Mouse (Mus musculus): ENCODE measurements around the gene Otud3. TPM values are rescaled to one million over a fixed set of nuclear protein-coding genes. Genes with fewer than 3 reads are reported as not detected.
A peak's percentile ranks its signal among the peaks of the same experiment; 100 is the strongest.

The Otud3 gene
- polyA plus RNA-seq, 1 experiment from 2014 or later, result 2.3 TPM

DNA sequence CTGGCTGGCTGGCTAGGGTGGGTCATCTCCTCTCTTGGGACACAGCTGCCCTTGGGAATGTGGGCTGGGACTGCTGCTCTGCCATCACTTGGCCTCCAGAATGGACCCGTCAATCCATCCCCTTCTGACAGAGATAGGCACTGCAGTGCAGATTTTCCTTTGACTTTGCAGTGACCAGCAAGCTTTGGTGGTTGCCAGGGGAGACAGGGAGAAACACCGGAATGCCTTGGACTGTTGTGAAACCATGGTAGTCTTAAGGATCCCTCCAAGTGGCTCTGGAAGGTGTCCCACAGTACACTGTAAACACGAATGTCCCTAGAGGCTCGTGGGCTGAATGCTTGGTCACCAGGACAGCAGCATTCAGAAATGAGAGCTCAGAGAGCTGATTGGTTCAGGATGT, 25.7 kb upstream of the Otud3 start:
- 50% methylated on average over 4 of the region's 4 CpGs for WGBS

DNA sequence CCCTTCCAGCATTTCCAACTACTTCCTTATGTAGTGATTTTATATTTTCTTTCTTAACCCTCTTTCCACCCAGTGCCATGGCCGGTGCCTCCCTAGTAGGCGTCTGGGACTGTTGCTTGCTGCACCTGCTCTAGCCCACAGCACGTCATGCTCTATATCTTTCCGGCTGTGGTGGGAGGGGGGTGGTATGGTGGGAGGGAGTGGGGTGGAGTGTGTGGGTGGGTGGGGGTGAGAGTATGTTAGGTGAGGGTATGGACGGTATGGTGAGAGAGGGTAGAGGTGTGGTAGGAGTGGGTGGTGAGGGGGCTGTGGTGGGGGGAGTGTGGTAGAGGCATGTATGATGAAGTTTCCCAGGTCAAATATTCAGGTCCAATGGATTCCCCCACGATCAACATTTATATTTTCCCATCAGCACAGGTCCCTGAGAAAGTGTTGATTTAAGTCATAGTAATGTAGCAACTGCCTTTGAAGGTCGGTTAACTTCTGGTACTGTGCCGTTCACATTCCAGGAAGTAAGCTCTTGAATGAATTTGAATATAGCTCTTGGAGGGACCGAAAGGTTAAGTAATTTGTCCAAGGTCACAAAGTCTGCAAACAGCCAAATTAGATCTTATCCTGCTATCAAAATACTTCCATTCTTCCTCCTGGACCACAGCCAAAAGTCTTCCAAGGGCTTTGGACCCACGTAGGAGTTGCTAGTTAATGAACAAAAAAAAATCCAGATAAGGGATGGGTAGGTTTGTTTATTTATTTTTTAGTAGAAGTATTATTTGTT, 24.9 kb upstream of the Otud3 start:
- no peak for ATAC-seq
- Histone ChIP-seq H3K4me3 (ENCODE audit: low read depth, low read length) (no peak overlapping the region), H3K36me3 (ENCODE audit: control insufficient read depth, insufficient read depth, low read length) (no peaks in the 10 kb centered on the region), H3K9me3 (replicated peaks; ENCODE audit: control insufficient read depth, low read length, poor library complexity, severe bottlenecking) (no peaks in the 10 kb centered on the region), H3K27ac (ENCODE audit: low read length) (no peak overlapping the region), H3K4me2 (ENCODE audit: low read length) (no peak overlapping the region), H3K4me1 (ENCODE audit: control insufficient read depth, insufficient read depth, low read length) (no peaks in the 10 kb centered on the region), H3K9ac (ENCODE audit: low read depth, low read length) (no peak overlapping the region), H3K27me3 (ENCODE audit: control insufficient read depth, insufficient read depth, low read depth, low read length) (no peaks in the 10 kb centered on the region)
- WGBS, result 83% methylated on average over 10 of the region's 10 CpGs

More for the DNA sequence above, 25.7 kb upstream of the Otud3 start:
- ATAC-seq, result no peak
- Histone ChIP-seq H3K36me3 (ENCODE audit: control insufficient read depth, insufficient read depth, low read length) (no peaks in the 10 kb centered on the region), H3K9me3 (replicated peaks; ENCODE audit: control insufficient read depth, low read length, poor library complexity, severe bottlenecking) (no peaks in the 10 kb centered on the region), H3K27me3 (ENCODE audit: control insufficient read depth, insufficient read depth, low read depth, low read length) (no peaks in the 10 kb centered on the region), H3K4me2 (ENCODE audit: low read length) (no peak overlapping the region), H3K4me3 (ENCODE audit: low read depth, low read length) (no peak overlapping the region), H3K9ac (ENCODE audit: low read depth, low read length) (no peak overlapping the region), H3K27ac (ENCODE audit: low read length) (no peak overlapping the region), H3K4me1 (ENCODE audit: control insufficient read depth, insufficient read depth, low read length) (no peaks in the 10 kb centered on the region)

DNA sequence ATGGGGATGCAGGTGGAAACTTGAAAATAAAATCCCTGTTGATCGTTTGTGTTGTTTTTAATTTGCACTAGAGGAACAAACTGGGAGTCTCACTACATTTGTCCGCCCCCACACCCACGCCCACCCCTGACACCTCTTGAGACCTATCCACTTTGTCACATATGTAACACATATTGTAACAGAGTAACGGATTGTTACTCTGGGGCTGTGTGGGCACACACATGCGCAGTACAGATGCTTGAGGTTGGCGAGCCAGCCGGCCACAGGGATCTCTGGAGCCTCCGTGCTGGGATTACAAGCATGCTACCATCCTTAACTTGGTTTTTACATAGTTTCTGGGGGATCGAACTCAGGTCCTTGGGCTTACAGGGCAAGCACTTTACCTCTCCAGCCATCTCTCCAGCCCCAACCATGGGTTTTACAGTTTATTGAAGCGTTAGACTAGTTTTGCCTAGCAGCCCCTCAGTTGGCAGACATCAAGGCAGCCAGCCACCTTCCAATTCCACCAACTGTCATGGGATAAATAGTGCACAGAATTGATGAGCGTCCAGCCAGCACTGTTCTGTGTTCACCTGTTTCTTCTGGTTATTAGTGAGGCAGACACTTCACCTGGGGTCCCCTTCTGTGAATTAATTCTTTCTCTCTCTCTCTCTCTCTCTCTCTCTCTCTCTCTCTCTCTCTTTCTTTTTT, 20.9 kb upstream of the Otud3 start:
- Histone ChIP-seq H3K4me2 (ENCODE audit: low read length) (no peak overlapping the region), H3K27me3 (ENCODE audit: control insufficient read depth, insufficient read depth, low read depth, low read length) (no peaks in the 10 kb centered on the region), H3K9ac (ENCODE audit: low read depth, low read length) (no peak overlapping the region), H3K9me3 (replicated peaks; ENCODE audit: control insufficient read depth, low read length, poor library complexity, severe bottlenecking) (no peaks in the 10 kb centered on the region), H3K4me1 (ENCODE audit: control insufficient read depth, insufficient read depth, low read length) (no peaks in the 10 kb centered on the region), H3K36me3 (ENCODE audit: control insufficient read depth, insufficient read depth, low read length) (no peaks in the 10 kb centered on the region), H3K27ac (ENCODE audit: low read length) (no peak overlapping the region), H3K4me3 (ENCODE audit: low read depth, low read length) (no peak overlapping the region)
- WGBS, result 86% methylated on average over 11 of the region's 11 CpGs
- no peak for ATAC-seq

DNA sequence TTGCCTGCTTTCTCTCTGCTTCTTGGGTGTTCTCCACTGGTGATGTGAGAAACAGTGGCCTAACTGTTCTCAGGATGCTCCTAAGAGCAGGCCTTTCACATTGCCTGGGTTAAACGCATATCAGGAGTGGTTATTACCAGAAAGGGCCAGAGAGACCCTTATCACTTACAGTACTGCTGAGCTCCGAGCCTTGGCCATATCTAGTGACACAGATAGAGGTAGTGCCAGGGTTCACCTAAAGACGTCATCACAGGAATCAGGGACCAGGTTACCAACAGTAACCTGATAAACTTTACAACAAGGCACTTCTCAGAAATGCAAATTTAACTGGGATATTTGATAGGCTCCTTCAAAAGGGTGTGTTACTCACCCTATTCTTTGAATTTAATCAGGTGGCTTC, 20.1 kb upstream of the Otud3 start:
- no peak for ATAC-seq
- no peaks in the 10 kb centered on the region for H3K36me3 ChIP-seq (ENCODE audit: control insufficient read depth, insufficient read depth, low read length)

DNA sequence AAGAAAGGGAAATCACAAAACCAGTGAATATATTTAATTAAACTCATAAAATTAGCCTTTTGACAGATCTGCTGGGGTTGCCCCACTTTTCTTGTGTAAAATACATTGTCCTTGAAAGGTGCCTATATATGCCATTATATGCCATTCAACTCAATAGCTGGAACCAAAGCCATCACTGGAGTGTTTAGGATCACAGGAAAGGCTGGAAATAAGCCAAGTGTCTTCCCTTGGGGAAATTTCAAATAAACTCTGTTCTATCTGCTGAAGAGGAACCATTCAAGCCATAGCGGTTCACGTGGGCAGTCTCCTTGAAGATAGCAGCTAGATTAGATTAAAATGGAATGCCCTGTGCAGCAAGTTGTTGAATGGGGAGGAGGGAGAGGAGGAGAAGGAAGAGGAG, 11.8 kb upstream of the Otud3 start:
- H3K9me3 ChIP-seq (replicated peaks; ENCODE audit: control insufficient read depth, low read length, poor library complexity, severe bottlenecking), result no peaks in the 10 kb centered on the region
- no peak for ATAC-seq
- no peak overlapping the region for H3K4me2 ChIP-seq (ENCODE audit: low read length)
- H3K4me3 ChIP-seq (ENCODE audit: low read depth, low read length), result no peak overlapping the region
- H3K27me3 ChIP-seq (ENCODE audit: control insufficient read depth, insufficient read depth, low read depth, low read length), result no peaks in the 10 kb centered on the region
- no peak overlapping the region for H3K9ac ChIP-seq (ENCODE audit: low read depth, low read length)
- no peaks in the 10 kb centered on the region for H3K36me3 ChIP-seq (ENCODE audit: control insufficient read depth, insufficient read depth, low read length)
- 66% methylated on average over 2 of the region's 2 CpGs for WGBS
- H3K27ac ChIP-seq (ENCODE audit: low read length), result no peak overlapping the region
- peaks cover 9% of the 10 kb centered on the region for H3K4me1 ChIP-seq (ENCODE audit: control insufficient read depth, insufficient read depth, low read length)

More for the DNA sequence above, 20.1 kb upstream of the Otud3 start:
- H3K27me3 ChIP-seq (ENCODE audit: control insufficient read depth, insufficient read depth, low read depth, low read length), result no peaks in the 10 kb centered on the region
- no peak overlapping the region for H3K4me2 ChIP-seq (ENCODE audit: low read length)
- H3K9me3 ChIP-seq (replicated peaks; ENCODE audit: control insufficient read depth, low read length, poor library complexity, severe bottlenecking), result no peaks in the 10 kb centered on the region
- no peak overlapping the region for H3K27ac ChIP-seq (ENCODE audit: low read length)
- no peaks in the 10 kb centered on the region for H3K4me1 ChIP-seq (ENCODE audit: control insufficient read depth, insufficient read depth, low read length)
- no peak overlapping the region for H3K4me3 ChIP-seq (ENCODE audit: low read depth, low read length)
- no peak overlapping the region for H3K9ac ChIP-seq (ENCODE audit: low read depth, low read length)
- WGBS, result 84% methylated on average over 3 of the region's 3 CpGs

DNA sequence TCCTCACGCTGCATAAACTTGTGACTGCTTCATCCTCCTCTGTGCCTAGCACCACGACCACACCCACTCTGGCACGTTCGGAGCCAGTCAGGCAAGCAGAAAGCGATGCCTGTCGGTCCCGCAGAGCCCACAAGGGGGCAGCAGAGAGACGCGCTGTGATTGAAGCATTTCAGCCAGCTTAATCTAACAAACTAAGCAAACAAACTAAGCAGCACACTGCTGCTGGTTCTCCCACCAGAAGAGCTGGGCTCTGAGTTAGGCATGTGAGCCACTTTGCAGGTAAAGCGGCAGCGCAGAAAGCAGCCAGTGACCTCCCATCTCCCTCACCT, 8.3 kb upstream of the Otud3 start:
- H3K27ac ChIP-seq (ENCODE audit: low read length), result no peak overlapping the region
- WGBS, result 3% methylated on average over 11 of the region's 11 CpGs
- peak; percentile 88 for ATAC-seq

DNA sequence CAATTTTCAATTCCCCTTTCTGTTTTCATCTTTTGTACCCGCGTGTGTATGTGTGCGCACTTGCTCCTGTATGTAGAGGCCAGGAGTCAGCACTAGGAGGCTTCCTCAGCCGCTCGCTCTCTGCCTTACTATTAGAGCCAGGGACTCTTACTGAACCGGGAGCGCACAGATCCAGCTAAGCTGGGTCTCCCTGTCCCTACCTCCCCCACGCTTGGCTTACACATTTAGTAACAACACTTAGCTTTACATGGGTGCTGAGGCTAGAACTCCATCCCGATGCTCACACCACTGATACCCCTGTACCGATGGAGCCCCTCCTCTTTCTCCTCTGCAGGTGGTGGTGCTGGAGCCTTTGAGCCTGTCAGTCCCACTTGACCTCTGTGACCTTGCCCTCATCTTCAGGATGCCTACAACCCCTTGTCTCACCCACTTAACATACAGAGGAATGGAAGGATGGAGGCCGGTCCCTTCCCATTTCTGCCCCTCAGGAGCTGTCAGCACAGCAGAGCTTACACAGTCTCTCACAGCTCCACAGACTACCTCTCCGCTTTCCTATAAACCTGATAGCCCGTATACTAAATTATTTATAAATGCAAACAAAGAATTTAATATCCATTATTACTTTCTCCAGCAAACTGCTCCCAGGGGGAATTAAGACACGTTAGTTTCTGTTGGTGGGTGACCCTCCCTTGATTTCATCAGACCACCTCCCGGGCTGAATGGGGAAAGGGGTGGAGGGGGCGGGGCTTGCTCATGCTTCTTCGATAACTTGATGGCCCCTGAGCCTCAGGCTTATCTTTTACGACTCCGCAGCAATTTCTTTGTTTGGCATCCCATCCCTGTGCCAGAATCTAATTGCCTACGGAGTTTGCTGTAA, 7.7 kb upstream of the Otud3 start:
- Histone ChIP-seq H3K9me3 (replicated peaks; ENCODE audit: control insufficient read depth, low read length, poor library complexity, severe bottlenecking) (no peaks in the 10 kb centered on the region), H3K4me3 (ENCODE audit: low read depth, low read length) (peak overlapping the region; percentile 40), H3K27ac (ENCODE audit: low read length) (no peak overlapping the region), H3K9ac (ENCODE audit: low read depth, low read length) (peak overlapping the region; percentile 57), H3K4me1 (ENCODE audit: control insufficient read depth, insufficient read depth, low read length) (peaks cover 9% of the 10 kb centered on the region), H3K4me2 (ENCODE audit: low read length) (peak overlapping the region; percentile 68), H3K36me3 (ENCODE audit: control insufficient read depth, insufficient read depth, low read length) (no peaks in the 10 kb centered on the region), H3K27me3 (ENCODE audit: control insufficient read depth, insufficient read depth, low read depth, low read length) (no peaks in the 10 kb centered on the region; the same call in 1 of the 2 replicates)
- WGBS, result 33% methylated on average over 20 of the region's 20 CpGs
- ATAC-seq, result peak; percentile 69

More for the DNA sequence above, 8.3 kb upstream of the Otud3 start:
- Histone ChIP-seq H3K36me3 (ENCODE audit: control insufficient read depth, insufficient read depth, low read length) (no peaks in the 10 kb centered on the region), H3K4me3 (ENCODE audit: low read depth, low read length) (peak overlapping the region; percentile 40), H3K4me1 (ENCODE audit: control insufficient read depth, insufficient read depth, low read length) (peaks cover 9% of the 10 kb centered on the region), H3K9me3 (replicated peaks; ENCODE audit: control insufficient read depth, low read length, poor library complexity, severe bottlenecking) (no peaks in the 10 kb centered on the region), H3K27me3 (ENCODE audit: control insufficient read depth, insufficient read depth, low read depth, low read length) (no peaks in the 10 kb centered on the region; the same call in 1 of the 2 replicates), H3K4me2 (ENCODE audit: low read length) (peak overlapping the region; percentile 68), H3K9ac (ENCODE audit: low read depth, low read length) (peak overlapping the region; percentile 57)

DNA sequence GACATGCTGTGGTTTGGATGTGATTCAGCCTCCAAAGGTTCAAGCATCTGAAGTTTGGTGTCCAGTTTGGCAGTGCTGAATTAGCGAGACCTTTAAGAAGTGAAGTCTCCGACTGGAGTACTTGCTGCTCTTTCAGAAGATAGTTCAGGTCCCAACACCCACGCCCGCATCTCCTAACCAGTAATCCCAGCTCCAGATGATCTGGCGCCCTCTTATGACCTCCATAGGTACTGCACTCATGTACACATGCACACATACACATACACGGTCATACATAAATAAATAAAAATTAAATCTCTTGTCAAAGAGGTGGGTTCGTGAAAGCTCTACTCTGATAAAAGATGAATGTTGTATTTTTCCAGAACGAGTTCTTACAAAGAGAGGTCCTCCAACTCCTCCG, 3.5 kb upstream of the Otud3 start:
- H3K4me1 ChIP-seq (ENCODE audit: control insufficient read depth, insufficient read depth, low read length), result peaks cover 13% of the 10 kb centered on the region
- no peak overlapping the region for H3K27ac ChIP-seq (ENCODE audit: low read length)
- H3K36me3 ChIP-seq (ENCODE audit: control insufficient read depth, insufficient read depth, low read length), result no peaks in the 10 kb centered on the region
- H3K4me2 ChIP-seq (ENCODE audit: low read length), result no peak overlapping the region
- H3K9me3 ChIP-seq (replicated peaks; ENCODE audit: control insufficient read depth, low read length, poor library complexity, severe bottlenecking), result no peaks in the 10 kb centered on the region
- 88% methylated on average over 9 of the region's 9 CpGs for WGBS
- no peak overlapping the region for H3K9ac ChIP-seq (ENCODE audit: low read depth, low read length)
- H3K4me3 ChIP-seq (ENCODE audit: low read depth, low read length), result no peak overlapping the region
- no peaks in the 10 kb centered on the region; the same call in 1 of the 2 replicates for H3K27me3 ChIP-seq (ENCODE audit: control insufficient read depth, insufficient read depth, low read depth, low read length)
- ATAC-seq, result no peak
